Mouse (Mus musculus): ENCODE data around the gene Prrc2a. TPM values are rescaled to one million over a fixed set of nuclear protein-coding genes. Genes with fewer than 3 reads are reported as not detected.
"Not testable (repeated sequence)": the region's sequence is repeated elsewhere in the genome, so short reads cannot be mapped to it uniquely, and the experiment has no call there.

Gene Prrc2a
- total RNA-seq, 2 experiments from 2014 or later = 64.3 to 227 TPM

DNA sequence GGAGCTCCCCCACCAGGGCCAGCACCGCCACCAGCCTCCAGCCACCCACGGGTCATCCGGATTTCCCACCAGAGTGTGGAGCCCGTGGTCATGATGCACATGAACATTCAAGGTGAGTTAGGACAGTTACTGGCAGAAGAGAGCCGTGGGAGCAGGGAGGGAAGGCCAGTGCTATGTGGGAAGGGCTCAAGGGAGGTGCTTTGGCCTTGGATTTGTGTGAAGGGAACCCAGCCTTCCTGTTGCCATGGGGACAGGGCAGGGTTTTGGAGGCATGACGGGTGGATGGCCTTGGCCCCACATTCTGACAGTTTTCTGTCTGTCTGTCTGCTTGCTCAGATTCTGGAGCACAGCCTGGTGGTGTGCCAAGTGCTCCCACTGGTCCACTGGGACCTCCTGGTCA, 22.7 kb downstream of the Prrc2a start:
- no peak for ATAC-seq (replicated peaks; ENCODE audit: low FRiP score, poor library complexity, severe bottlenecking)

DNA sequence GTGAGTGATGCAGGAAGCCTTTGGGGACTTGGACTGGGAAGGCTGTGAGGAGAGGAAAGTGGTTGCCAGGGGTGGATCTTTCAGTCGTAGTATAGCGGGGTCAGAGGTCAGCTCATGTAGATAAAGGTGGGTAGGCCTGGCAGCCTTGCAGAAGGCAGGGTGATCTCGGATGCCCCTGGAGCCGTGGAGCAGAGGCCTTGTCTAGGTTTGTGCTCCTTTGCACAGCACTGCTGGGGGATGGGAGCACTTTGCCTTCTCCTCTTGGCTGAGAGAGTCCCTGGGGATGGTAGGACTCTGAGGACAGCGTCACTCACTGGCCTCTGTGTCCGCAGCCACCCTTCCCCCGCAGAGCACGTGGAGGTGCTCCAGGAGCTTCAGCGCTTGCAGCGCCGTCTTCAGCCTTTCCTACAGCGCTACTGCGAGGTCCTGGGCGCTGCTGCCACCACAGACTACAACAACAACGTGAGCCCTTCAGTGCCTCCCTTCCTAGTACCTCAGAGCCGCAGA, 24.2 kb downstream of the Prrc2a start:
- ATAC-seq (replicated peaks; ENCODE audit: low FRiP score, poor library complexity, severe bottlenecking) = no peak

DNA sequence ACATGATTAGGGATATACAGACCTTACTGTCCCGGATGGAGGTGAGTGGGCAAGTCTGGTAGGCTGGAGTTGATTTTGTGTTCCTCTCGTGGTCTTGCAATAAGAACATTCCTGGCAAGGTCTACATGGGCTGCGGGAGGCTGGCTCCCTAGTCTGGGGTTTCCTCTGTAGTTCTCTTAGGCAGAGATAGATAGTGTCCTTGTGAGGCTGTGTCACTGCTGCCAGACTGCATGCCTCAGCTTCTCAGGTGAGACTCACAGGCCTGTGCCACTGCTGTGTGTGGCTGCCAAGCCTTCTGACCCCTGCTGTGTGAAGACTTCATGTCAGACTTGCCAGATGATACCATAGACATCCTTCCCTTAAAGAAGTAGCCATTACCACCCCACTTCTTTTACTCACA, 25.4 kb downstream of the Prrc2a start:
- no peak for ATAC-seq (replicated peaks; ENCODE audit: low FRiP score, poor library complexity, severe bottlenecking)

DNA sequence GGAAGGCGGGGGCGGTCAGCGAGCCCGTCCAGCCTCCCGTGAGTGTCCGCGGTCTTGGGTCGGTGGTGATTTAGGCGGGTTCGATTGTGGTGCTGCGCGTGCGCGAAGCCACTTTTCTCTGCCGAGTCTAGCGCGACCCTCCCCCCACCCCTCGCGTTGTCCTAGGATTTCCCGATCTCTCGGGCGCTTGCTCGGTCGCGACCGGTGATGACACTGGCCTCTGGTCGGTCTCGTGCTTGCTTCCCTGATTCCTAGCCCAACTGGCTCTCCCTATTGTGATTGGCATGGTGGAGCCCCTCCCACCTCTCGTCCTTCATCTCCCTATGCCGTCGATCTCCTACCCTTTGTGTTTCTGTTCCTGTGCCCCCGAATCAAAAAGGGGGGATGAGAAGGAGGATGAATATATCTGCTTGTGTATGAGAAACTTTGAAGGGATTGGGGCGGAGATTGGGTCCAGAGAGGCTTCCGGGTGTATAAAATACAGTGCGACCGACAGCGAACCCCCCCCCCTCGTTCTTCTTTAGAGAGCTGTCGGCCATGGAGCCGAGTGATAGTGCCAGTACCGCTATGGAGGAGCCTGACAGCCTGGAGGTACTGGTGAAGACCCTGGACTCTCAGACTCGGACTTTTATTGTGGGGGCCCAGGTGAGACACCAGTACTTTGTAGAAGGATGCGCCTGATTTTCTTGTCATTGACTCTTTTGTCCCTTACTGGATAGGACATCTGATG, 28.9 kb downstream of the Prrc2a start:
- peak; percentile 50 for ATAC-seq (replicated peaks; ENCODE audit: low FRiP score, poor library complexity, severe bottlenecking)

DNA sequence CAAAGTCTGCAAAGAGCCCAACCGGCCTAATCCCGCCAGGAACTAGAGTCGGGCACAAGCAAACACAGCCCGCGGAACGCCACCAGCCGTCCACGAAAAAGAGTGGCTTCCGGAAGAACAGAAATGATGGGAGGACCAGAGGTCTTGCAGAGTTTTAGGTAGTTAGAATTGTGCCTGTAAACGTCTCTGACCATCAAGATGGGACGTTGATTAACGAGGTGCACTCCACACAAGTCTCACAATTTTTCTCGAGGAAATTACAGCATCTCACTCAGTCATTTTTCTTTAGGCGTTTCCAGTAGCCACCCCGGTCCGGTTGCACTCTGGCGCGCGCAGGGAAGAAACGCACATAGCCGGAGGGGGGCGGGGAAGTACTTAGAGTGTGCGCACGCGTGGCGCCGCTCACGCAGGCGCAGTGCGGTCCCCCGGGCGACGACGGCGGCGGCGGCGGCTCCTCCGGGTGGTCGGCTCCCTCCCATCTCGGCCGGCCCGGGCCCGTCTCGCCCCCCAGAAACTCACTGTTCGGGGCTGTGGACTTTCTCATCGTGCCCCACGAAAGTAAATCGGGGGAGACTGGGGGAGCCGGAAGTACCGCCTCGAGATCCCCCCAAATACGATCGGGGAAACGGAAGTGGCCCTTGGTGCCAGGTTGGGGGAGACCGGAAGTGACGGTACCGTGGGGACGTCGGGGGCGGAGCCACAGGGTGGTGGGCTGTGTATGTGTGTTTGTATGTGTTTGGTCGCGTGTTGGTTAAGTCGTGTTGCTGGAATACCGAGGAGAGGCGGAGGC, 29.7 kb downstream of the Prrc2a start, which contains the start of gene Bag6:
Gene Bag6 (plus strand): TSS at position 378 of the 790 bp plus-strand sequence.
- peak; percentile 89 for ATAC-seq (replicated peaks; ENCODE audit: low FRiP score, poor library complexity, severe bottlenecking)

DNA sequence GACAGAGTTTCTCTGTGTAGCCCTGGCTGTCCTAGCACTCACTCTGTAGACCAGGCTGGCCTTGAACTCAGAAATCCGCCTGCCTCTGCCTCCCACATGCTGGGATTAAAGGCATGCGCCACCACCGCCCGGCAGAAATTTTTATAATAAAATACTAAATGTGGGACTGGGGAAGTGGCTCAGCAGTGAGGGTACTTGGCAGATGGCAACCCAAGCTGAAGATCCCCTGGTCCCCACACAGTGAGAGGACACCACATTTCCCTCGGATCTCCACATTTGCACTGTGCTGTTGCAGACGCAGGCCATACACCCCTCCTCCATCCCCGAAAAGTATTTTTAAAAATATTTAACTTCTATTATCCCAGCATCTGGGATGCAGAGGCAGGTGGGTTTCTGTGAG, 31.2 kb downstream of the Prrc2a start:
- ATAC-seq (replicated peaks; ENCODE audit: low FRiP score, poor library complexity, severe bottlenecking) = no peak

DNA sequence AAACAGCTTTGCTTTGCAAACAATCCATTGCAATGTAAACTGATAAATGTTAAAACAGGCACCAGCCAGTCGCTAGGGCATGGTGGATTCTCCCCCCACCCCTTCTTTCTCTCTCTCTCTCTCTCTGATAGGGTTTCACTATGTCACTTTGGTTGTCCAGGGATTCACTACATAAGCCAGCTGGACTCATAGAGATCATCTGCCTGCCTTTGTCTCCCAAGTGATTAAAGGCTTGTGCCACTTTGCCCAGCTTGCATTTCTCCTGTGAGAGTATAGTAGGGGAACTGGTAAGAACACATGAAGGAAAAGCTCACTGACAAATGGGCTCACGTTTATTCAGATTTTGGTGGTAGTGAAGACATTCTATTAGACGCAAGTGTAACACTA, 32.5 kb downstream of the Prrc2a start:
- no peak for ATAC-seq (replicated peaks; ENCODE audit: low FRiP score, poor library complexity, severe bottlenecking)

DNA sequence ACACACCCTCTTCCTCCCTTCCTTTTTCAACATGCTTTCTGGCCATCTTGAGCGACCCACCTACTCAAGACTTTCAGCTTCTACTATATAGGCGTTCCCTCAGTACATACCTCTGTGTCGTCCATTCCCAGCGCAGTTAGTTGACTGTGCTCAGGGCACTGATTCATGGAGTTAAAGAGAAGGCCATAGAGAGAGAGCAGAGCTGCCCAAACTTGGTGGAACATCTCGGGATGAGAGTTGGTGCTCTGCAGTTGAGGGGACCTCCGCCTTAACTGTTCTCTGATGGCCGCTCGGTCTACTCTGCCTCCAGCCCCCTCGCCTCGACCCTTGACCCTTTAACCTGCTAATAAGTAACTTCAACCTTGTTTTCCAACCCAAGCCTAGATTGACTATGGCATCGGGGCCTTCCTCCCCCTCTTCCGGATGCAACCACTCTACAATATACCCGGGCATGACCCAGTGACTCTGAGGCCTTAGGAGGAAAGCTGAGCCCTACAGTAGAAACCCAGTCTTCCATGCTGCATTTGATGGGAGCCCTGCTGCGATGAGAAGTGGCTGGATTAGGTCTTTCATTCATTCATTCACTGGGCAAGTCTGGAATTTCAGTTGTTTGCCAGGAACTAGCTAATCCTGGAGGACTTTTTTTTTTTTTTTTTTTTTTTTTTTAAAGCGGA, 33.1 kb downstream of the Prrc2a start, which contains the start of gene Apom:
Gene Apom (minus strand): TSS at position 551 of the 674 bp plus-strand sequence.
- no peak for ATAC-seq (replicated peaks; ENCODE audit: low FRiP score, poor library complexity, severe bottlenecking)

DNA sequence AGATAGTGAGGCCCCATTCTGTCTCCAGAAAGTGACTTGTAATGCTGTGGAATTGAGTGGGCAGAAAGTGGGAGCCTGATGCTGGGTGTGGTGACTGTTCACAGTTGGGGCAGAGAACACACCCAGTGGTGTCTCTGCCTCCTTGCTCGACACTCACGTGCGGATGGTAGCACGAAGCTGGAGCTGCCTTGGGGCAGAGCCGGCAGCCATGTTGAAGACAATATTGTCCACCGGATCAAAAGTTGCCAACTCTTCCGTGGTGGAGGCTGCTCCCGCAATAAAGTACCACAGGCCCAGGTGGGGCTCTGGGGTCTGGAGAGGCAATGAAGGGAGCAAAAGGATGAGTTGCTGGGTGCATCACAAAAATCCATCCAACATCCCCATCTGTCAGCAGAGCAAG, 33.7 kb downstream of the Prrc2a start:
- ATAC-seq (replicated peaks; ENCODE audit: low FRiP score, poor library complexity, severe bottlenecking) = no peak

DNA sequence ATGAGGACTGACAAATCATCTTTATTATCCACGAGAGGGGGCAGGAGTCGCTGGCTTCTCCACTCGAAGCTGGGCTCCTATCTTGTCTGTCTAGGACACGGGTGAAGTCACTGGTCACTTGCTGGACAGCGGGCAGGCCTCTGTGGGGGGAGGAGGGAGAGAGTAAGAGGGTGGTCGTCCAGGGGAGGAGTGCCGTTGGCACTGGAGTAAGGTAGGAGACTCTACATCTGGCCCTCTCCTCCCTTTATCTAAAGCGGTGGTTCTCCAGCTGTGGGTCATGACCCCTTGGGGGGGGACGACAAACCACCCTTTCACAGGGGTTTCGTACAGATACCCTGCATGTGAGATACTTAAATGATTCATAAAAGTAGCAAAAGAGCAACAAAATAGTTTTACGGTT, 35.7 kb downstream of the Prrc2a start:
- no peak for ATAC-seq (replicated peaks; ENCODE audit: low FRiP score, poor library complexity, severe bottlenecking)

DNA sequence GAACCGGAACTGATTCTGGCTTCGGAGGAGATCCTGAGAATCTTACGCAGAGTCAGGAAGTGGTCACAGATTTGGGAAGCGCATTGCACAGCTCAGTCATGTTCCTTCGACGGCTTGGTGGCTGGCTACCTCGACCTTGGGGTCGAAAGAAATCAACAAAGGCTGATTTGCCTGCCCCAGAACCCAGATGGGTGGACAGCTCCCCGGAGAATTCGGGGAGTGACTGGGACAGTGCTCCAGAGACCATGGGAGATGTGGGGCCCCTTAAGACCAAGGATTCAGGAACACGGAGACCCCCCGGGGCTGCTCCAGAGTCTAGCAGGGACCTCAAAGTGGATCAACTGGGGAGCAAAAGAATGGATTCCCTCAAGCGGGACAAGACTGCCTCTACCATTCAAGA, 37.7 kb downstream of the Prrc2a start:
- ATAC-seq (replicated peaks; ENCODE audit: low FRiP score, poor library complexity, severe bottlenecking) = no peak

DNA sequence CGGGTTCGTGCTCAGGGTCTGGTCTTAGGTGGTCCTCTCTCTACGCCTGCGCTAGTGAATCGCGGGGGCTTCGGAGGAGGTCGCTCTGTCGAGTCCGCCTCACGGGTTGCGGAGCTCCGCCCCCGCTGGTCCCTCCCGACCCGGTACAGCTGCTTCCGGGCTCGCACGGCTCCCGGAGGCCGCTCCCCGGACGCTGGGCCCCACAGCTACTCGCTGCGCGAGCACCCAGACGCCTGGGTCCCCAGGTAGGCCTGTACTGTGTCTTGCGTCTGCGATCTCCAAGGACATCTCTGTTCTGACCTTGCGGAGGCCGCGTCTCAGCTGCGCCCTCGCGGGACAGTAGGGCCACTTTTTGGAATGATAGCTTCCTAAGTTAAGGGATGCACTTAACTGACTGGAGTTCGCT, 38.5 kb downstream of the Prrc2a start, which contains the start of gene D17H6S53E:
Gene D17H6S53E (plus strand): TSS at position 168 of the 406 bp plus-strand sequence.
- peak; percentile 80 for ATAC-seq (replicated peaks; ENCODE audit: low FRiP score, poor library complexity, severe bottlenecking)

DNA sequence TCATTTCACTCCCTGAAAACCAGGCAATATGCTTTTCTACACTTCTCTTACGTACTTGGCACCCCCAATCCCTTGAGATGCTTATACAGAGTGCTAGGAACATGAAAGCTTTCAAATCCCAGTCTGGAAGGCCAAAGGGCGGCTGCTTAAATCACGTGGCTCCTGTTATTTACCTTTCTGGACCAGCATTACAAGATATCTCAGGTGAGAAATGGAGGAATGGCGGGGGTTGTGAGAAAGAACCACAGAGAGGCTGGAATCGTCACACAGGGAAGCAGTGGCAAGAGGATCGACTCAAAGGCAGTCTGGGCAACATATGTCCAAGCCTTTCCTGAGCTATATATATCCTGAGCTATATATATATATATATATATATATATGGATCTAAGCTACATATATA, 39.1 kb downstream of the Prrc2a start:
- ATAC-seq (replicated peaks; ENCODE audit: low FRiP score, poor library complexity, severe bottlenecking) = no peak

DNA sequence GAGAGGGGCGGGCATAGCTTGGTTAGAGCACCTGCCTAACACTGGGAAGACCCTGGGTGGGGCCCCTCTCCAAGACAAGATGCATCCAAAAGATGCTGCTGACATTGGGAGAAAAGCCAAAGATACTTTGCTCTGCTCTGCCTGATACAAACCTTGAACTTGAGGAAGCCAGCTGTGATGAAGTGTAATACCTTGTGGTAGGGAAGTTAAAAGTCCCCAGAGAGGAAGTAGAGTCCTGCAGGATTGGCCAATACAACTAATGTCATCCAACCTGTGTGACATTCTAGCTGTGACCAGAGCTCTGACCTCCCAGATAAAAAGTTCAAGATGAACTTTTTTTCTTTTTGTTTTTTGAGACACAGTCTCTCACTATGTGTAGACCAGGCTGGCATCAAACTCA, 39.6 kb downstream of the Prrc2a start:
- no peak for ATAC-seq (replicated peaks; ENCODE audit: low FRiP score, poor library complexity, severe bottlenecking)

DNA sequence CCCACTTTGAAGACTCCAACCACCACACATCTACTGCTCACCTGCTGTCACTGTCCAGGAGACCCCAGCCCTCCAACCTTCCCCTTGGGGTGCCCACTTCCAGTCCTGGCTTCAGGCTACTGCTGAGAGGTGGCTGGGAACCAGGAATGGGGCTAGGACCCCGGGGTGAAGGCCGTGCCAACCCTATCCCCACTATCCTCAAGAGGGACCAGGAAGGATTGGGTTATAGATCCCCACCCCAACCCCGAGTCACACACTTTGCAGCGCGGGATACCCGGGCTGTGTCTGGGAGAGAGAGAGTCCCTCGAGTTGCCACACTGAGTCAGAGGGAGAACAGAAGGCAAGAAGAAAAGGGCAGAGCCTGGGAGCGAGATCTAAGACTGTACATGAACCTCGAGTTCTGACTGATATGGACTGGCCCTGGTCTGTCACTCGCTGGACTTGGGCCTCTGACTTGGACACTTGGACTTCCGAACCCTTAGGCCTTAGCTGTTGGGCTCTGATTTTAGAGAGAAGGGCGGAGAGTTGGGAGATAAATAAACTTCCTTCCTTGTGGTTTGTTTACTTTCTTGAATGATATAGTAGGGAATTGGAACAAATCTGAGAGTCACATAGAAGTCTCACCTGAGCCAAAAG, 40.3 kb downstream of the Prrc2a start:
- not testable (repeated sequence) for ATAC-seq (replicated peaks; ENCODE audit: low FRiP score, poor library complexity, severe bottlenecking)

DNA sequence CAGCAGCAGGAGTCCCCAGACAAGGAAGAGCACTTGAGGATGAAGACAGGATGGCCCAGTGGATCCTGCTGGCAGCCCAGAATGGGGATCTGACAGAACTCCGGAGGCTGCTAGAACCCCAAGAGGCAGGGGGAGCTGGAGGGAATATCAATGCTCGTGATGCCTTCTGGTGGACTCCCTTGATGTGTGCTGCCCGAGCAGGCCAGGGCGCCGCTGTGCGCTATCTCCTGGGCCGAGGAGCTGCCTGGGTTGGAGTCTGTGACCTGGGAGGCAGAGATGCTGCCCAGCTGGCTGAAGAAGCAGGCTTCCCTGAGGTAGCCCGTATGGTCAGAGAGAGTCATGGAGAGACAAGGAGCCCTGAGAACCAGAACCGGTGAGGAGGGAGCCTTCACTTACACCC, 41.4 kb downstream of the Prrc2a start:
- ATAC-seq (replicated peaks; ENCODE audit: low FRiP score, poor library complexity, severe bottlenecking) = not testable (repeated sequence)

DNA sequence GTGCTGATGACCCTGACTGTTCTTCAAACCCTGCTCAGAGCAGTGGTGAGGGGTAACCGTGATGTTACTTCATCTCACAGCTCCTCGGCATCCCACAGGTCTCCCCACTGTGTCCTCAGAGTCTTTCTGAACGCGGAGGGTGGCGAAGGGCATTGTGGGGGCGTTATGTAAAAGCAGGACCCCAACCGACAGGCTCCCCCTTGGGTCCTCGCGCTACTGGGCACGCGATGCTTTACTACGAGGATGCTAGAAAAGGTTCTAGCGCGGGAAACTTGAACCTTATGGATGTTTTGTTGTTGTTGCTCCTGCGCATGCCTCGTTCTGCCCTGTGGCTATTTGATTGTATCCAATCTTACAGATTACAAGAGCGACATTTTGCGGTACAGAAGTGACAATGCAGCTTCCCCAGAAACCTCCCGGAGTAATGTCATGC, 42.8 kb downstream of the Prrc2a start, which contains the start of gene Csnk2b:
Gene Csnk2b (minus strand): TSS at position 183 of the 433 bp plus-strand sequence.
- 0 out of 2 replicates have a peak, but pooled peaks have one; percentile 0 for ATAC-seq (replicated peaks; ENCODE audit: low FRiP score, poor library complexity, severe bottlenecking)

DNA sequence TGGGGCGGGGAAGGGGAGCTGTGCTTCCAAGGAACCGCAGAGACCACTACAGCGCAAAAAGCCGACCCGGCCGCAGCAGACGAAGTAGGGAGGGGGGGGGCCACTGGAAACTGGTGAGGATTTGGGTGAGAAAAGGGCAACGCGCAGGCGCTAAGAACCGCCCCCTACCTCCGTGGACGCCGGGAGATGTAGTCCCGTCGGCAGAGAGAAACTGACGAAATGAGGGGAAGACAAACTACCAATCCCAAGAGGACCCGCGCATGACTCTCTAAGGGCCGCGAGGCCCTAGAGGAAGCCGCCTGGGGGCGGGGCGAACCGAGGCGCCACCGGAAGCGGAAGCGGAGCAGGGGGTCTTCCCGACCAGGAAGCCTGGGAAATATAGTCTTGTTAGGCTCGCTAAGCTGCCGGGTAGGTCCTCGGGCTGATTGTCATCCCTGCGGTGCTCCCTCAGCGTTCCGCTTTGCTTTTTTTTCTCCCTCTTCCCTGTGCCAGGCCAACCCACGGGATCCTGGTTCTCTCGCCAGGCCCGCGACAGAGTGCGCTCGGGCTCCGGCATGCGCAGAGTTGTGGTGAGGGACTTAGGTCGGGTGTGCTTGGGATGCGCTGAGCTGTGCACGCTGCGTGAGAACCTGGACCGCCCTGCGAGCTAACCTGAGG, 43.4 kb downstream of the Prrc2a start, which contains the start of gene Gpank1:
Gene Gpank1 (plus strand): TSS at position 313 of the 657 bp plus-strand sequence.
- peak; percentile 93 for ATAC-seq (replicated peaks; ENCODE audit: low FRiP score, poor library complexity, severe bottlenecking)

DNA sequence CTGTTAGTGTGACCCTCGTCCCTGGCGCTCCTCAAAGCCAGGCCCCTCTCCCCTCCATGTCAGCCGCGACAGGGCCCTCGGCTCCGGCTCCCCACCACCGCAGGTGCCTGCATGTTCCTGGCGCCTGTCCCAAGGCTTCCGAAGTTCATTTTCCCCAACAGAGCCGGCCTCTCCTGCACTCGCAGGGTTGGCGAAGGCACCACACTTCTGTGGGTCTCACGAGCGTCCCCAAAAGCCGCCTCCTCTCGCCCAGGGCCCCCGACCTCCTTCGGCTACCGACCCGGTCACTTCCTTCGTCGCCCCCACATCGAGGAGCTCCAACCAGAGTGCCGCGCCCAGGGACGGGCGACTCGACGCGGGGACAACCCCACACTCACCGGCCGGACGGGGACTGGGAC, 44.0 kb downstream of the Prrc2a start:
- peak; percentile 52 for ATAC-seq (replicated peaks; ENCODE audit: low FRiP score, poor library complexity, severe bottlenecking)

Measured in erythroid progenitor cell, adult 5-6 weeks (primary cell).